Mouse (Mus musculus) limb, embryonic 12.5 days (tissue): ENCODE results near the gene Wdr90. TPM values are rescaled to one million over a fixed set of nuclear protein-coding genes. Genes with fewer than 3 reads are reported as not detected.

Experiments used
- ATAC-seq: fragments of 200-750 bp; cut with Nextera tagmentation; 2 replicates; pipeline ENCODE4 v1.8.0; 2017; ENCODE audit warnings: low read depth, moderate TSS enrichment; ENCODE audit not compliant: insufficient number of reproducible peaks, insufficient read depth, low FRiP score, low TSS enrichment
- H3K27ac ChIP-seq: fragments of 300-500 bp; sonication (generic); 2 replicates; pipeline ENCODE4 v1.5.1; 2016; ENCODE audit warnings: mild to moderate bottlenecking, moderate library complexity
- H3K27me3 ChIP-seq: fragments of 300-500 bp; sonication (generic); 2 replicates; pipeline ENCODE4 v1.6.1; 2016; ENCODE audit warnings: mild to moderate bottlenecking, moderate library complexity
- H3K36me3 ChIP-seq: fragments of 300-500 bp; sonication (generic); 2 replicates; pipeline ENCODE4 v1.6.1; 2016; ENCODE audit warnings: mild to moderate bottlenecking, moderate library complexity
- H3K4me1 ChIP-seq: fragments of 300-500 bp; sonication (generic); replicated peaks from 2 replicates; pipeline ENCODE4 v1.6.1; 2016
- H3K4me2 ChIP-seq: fragments of 300-500 bp; sonication (generic); 2 replicates; pipeline ENCODE4 v1.6.1; 2016; ENCODE audit warnings: mild to moderate bottlenecking, moderate library complexity
- H3K4me3 ChIP-seq: fragments of 300-500 bp; sonication (generic); replicated peaks from 2 replicates; pipeline ENCODE4 v1.5.1; 2016; ENCODE audit warnings: mild to moderate bottlenecking
- H3K9ac ChIP-seq: fragments of 300-500 bp; sonication (generic); replicated peaks from 2 replicates; pipeline ENCODE4 v1.6.1; 2016; ENCODE audit warnings: mild to moderate bottlenecking, moderate library complexity
- H3K9me3 ChIP-seq: fragments of 300-500 bp; sonication (generic); 2 replicates; pipeline ENCODE4 v1.6.1; 2016; ENCODE audit warnings: mild to moderate bottlenecking, moderate library complexity
- WGBS: fragments of 180-500 bp; shearing (Covaris S2); methylation state at CpG from one replicate; pipeline ENCODE4 v1.1.7; 2016; 5-methylcytosine and 5-hydroxymethylcytosine counted together
- microRNA-seq: library from miRNA; unstranded; fragments of <30 nt; microRNA quantifications from one replicate; pipeline ENCODE4, GENCODE M21; 2017
- polyA plus RNA-seq: library from polyadenylated mRNA; unstranded; fragments of >200 nt; fragmentation: Nextera tagmentation; extraction: Ambion mirVana; gene quantifications from 2 replicates; pipeline ENCODE4 v1.2.1, GENCODE M21; 2016

Wdr90 gene
- polyA plus RNA-seq, 1 experiment from 2014 or later: 45.5 TPM

GRCm38 (mm10) chr17:25795609-25796092 lies 65.7 kb downstream of the Wdr90 start, which contains the start of gene AC134908.4:
Gene AC134908.4 (minus strand): TSS chr17:25795659.
- Histone ChIP-seq H3K36me3 (0 out of 2 replicates have a peak, but pooled peaks cover 10% of the 10 kb centered on the region), H3K9me3 (no peaks in the 10 kb centered on the region), H3K27me3 (no peaks in the 10 kb centered on the region), H3K9ac (peak within 1 kb of the TSS; percentile 79), H3K4me2 (peak within 1 kb of the TSS; percentile 99), H3K4me1 (peaks cover 50% of the 10 kb centered on the region), H3K27ac (peak within 1 kb of the TSS; percentile 69; the same call in 1 of the 2 replicates), H3K4me3 (peak within 1 kb of the TSS; percentile 84)
- WGBS: 5% methylated on average over 6 of the region's 6 CpGs
- ATAC-seq: no peak

GRCm38 (mm10) chr17:25794998-25795397 lies 66.3 kb downstream of the Wdr90 start:
- Histone ChIP-seq H3K9ac (peak overlapping the region; percentile 79; the same call in 1 of the 2 replicates), H3K27ac (0 out of 2 replicates have a peak overlapping the region, but pooled peaks have one; percentile 69), H3K4me1 (peaks cover 52% of the 10 kb centered on the region), H3K27me3 (no peaks in the 10 kb centered on the region), H3K4me2 (peak overlapping the region; percentile 99), H3K9me3 (no peaks in the 10 kb centered on the region), H3K4me3 (peak overlapping the region; percentile 84), H3K36me3 (0 out of 2 replicates have a peak, but pooled peaks cover 10% of the 10 kb centered on the region)
- 83% methylated on average over 17 of the region's 17 CpGs for whole genome bisulfite sequencing
- ATAC-seq: no peak

Small RNA genes within 50 kb of the gene (microRNA-seq; reads per million reads assigned to microRNA genes)
- gene Mir3082: 1.4 reads per million

Other genes with a start within 250 kb of the Wdr90 start
- 0.74 and 1.3 TPM in 2 replicates for gene Gng13, start 144.3 kb downstream of the Wdr90 start, polyA plus RNA-seq
- 48.3 and 49.5 TPM in 2 replicates for gene Chtf18, start 134.1 kb downstream of the Wdr90 start, polyA plus RNA-seq
- gene Rpusd1, start 133.8 kb downstream of the Wdr90 start, polyA plus RNA-seq: 21.6 and 22.4 TPM in 2 replicates
- gene Mslnl, start 125.5 kb downstream of the Wdr90 start, polyA plus RNA-seq: not detected in 2 replicates
- 0.44 TPM in 1 of 2 replicates, not detected in the other for gene Msln, start 107.1 kb downstream of the Wdr90 start, polyA plus RNA-seq
- 24.9 TPM in 2 replicates for gene Narfl, start 87.7 kb downstream of the Wdr90 start, polyA plus RNA-seq
- gene Haghl, start 75.8 kb downstream of the Wdr90 start, polyA plus RNA-seq: 89.8 and 97.7 TPM in 2 replicates
- 0.13 and 0.39 TPM in 2 replicates for gene Ccdc78, start 74.9 kb downstream of the Wdr90 start, polyA plus RNA-seq
- 68.3 and 71.7 TPM in 2 replicates for gene Fam173a, start 68.6 kb downstream of the Wdr90 start, polyA plus RNA-seq
- gene AC134908.4, start 65.8 kb downstream of the Wdr90 start, polyA plus RNA-seq: 0.49 TPM in 1 of 2 replicates, not detected in the other
- gene Metrn, start 64.4 kb downstream of the Wdr90 start, polyA plus RNA-seq: 50.5 and 52.1 TPM in 2 replicates
- 2.2 and 2.4 TPM in 2 replicates for gene Fbxl16, start 52.4 kb downstream of the Wdr90 start, polyA plus RNA-seq
- gene Wdr24, start 37.9 kb downstream of the Wdr90 start, polyA plus RNA-seq: 28.4 and 30.9 TPM in 2 replicates
- 56.4 and 63.4 TPM in 2 replicates for gene Jmjd8, start 32.6 kb downstream of the Wdr90 start, polyA plus RNA-seq
- gene Stub1, start 28.1 kb downstream of the Wdr90 start, polyA plus RNA-seq: 313 TPM in 2 replicates
- 1.4 and 1.7 TPM in 2 replicates for gene Rhbdl1, start 24.2 kb downstream of the Wdr90 start, polyA plus RNA-seq
- gene Gm20683, start 19.7 kb downstream of the Wdr90 start, polyA plus RNA-seq: 1.6 and 2.0 TPM in 2 replicates
- gene Rhot2, start 16.6 kb downstream of the Wdr90 start, polyA plus RNA-seq: 23.6 and 26.9 TPM in 2 replicates
- gene Mcrip2, start 7.3 kb upstream of the Wdr90 start, polyA plus RNA-seq: 8.5 and 9.9 TPM in 2 replicates
- gene Mettl26, start 13.6 kb upstream of the Wdr90 start, polyA plus RNA-seq: 56.1 and 60.1 TPM in 2 replicates
- 0.45 and 0.54 TPM in 2 replicates for gene Wfikkn1, start 19.4 kb upstream of the Wdr90 start, polyA plus RNA-seq
- 35.7 and 39.1 TPM in 2 replicates for gene Rab40c, start 58.2 kb upstream of the Wdr90 start, polyA plus RNA-seq
- gene Pigq, start 83.4 kb upstream of the Wdr90 start, polyA plus RNA-seq: 47.3 and 52.4 TPM in 2 replicates
- gene Nhlrc4, start 83.5 kb upstream of the Wdr90 start, polyA plus RNA-seq: 0.13 and 0.74 TPM in 2 replicates
- 0.10 and 0.27 TPM in 2 replicates for gene A930017K11Rik, start 91.1 kb upstream of the Wdr90 start, polyA plus RNA-seq
- gene Capn15, start 124.3 kb upstream of the Wdr90 start, polyA plus RNA-seq: 32.8 and 33.9 TPM in 2 replicates
- gene Rab11fip3, start 208.1 kb upstream of the Wdr90 start, polyA plus RNA-seq: 25.0 and 26.9 TPM in 2 replicates
- gene Decr2, start 228.8 kb upstream of the Wdr90 start, polyA plus RNA-seq: 29.4 and 31.7 TPM in 2 replicates
- gene Nme4, start 234.1 kb upstream of the Wdr90 start, polyA plus RNA-seq: 124 and 132 TPM in 2 replicates